Mouse (Mus musculus) cerebellum, postnatal 10 days (tissue): ENCODE results near the gene S100a14.

Experiments used
- DNase-seq, 2 experiments: peaks; one replicate each; pipeline ENCODE4 v3.0.0; 2021; ENCODE audit warnings: mixed read lengths in 2 of 2

Gene S100a14

DNA sequence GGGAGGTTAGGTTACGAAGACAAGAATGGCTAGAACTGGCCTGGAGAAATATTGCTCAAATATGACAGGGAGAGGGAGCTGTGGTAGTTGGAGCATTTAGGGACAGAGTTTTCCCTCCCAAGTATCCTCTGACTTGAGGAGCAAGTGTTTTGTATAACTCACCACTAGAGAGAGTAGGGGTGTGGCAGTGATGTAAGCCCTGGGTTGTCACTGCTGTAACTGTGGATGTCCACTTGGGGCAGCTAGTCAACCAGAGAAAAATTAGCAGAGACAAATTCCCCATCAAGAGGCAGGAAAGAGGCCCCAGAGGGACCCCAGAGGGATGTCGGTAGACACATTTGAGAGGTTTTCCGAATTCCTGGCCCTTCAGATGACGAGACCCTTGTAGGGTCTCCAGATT is 1.2 kb upstream of the S100a14 start:
- DNase-seq: peak; percentile 63 to 75

DNA sequence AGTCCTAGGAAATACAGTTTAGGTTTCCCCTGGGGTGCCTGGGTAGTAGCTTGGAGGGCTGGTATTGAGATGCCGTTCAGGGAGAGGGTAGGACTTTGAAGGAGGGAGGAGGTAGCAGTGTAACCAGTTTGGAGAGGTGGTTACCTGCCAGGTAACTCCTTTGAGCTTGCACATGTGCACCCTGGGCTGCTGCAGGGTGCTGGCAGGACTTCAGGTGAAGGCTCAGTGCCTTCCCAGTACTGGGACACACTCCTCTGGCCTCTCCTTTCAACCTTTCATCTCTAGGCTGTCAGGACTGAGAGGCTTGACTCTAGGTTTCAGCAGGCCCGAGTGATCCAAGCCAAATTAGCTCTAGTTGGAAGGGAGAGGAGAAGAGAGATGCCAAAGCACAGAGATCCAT is 580 bp upstream of the S100a14 start:
- no peak for DNase-seq

DNA sequence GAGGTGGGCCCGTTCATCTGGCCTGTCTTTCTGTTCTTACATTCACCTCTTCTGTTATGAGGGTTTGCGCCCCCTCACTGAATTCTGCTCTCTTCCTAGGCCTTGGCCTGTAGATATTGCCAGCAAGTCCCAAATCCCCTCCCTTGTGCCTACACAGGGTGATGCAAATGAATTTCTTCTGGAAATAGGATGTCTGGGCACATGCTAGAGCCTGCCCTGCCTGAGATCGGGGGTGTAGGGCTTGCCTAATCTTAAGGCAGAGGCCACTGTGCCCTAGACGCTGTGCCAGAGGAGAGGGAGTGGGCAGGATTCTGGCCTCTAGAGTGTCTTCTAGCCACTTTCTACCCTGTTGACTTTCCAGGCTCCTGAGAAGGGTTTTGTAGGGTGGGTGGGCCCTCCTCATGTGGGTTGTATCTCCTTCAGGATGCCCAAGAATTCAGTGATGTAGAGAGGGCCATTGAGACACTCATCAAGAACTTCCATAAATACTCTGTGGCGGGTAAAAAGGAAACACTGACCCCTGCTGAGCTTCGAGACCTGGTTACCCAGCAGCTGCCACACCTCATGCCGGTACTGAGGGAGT is 726 bp downstream of the S100a14 start:
- DNase-seq: no peak

DNA sequence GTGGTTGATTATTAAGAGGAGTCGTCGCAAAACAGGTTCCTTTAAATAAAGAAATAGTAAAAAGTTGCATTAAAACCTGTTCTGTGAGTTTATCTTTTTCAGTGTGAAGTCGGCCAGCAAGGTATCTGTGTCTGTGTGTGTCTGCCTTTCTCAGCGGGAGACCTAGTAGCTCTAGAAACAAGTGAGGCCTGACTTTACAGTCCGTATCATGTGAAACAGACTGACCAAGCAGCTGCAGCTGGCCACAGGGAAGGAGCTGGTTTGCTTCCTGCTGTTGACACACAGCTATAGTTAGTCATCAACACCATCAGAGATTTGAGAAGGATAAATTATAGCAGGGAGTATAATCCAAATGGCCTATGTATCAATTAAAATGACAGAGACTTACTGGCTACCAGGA is 5.1 kb downstream of the S100a14 start:
- no peak for DNase-seq

DNA sequence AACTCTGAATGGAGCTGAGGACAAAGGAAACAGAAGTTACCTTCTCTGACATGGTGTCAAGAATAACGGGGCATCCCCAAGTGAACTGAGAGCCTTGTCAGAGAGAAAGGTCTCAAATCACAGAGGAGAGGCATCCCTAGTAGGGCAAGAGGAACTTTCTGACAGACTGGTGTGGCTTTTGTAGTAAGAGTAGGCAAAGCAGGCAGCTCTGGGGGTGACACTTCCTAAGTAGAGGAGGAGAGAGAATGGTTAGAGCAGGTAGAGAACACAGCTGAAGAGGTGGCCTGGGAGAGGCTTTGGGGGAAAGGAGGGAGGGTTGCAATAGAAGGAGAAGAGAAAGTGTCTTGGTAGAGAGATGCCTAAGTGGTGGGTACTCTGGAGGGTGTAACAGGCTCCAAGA is 8.8 kb downstream of the S100a14 start:
- DNase-seq: no peak

DNA sequence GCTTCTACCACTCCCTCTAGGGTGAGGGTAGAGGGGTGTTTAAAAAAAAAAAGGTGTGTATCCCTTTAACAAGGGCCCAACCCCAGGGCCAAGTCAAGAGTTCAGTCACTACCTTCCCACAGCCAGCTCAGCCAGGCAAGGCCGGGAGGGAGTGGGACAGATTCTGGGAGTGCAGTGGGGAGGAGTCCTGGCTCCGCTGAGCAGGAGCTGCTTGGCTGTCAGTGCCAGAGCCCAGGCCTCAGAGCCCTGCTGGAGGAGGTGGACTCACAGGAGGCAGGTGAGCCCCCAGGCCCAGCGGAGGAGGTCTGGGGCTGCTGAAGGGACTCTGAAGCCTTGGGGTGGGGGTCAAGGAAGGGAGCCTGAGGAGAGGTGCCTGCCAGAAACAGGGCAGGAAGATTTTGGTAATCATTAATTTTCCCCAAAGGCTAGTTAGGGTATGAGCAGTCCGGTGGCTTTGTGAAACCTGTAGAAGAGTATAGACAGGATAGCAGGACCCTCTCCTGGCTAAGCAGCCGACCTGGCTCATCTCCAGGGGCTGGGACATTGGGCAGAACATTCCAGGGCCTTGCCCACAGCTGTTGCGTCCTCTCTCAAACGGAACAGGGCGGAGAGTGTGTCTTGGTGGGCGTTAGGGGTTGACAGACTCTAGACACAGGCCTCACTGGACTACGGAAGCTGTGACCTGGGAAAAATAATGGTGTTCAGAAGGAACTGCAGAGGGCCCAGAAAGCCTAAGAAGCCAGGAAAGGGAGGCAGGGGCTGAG is 10.7 kb downstream of the S100a14 start, which contains the start of gene S100a16:
Gene S100a16 (plus strand): TSS at position 114 of the 764 bp plus-strand sequence.
- DNase-seq: peak; percentile 62 to 72

DNA sequence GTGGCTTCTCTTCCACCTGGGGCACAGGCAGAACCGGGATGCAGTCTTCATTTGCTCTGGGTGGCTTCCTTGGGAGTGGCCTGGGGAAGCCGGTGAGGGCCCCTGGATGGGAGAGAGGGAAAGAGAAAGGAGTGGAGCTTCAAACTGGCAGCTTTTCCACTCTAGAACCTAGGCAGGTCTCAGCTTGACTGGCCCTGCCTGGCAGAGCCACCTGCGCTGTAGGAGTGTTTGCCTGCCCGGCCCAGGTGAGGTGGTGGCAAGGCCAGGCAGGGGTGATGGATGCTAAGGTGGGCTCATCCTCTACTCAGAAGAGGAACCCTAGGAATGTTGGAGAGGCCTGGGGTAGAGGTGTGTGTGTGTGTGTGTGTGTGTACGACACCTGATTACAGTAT is 11.2 kb downstream of the S100a14 start:
- DNase-seq: no peak

DNA sequence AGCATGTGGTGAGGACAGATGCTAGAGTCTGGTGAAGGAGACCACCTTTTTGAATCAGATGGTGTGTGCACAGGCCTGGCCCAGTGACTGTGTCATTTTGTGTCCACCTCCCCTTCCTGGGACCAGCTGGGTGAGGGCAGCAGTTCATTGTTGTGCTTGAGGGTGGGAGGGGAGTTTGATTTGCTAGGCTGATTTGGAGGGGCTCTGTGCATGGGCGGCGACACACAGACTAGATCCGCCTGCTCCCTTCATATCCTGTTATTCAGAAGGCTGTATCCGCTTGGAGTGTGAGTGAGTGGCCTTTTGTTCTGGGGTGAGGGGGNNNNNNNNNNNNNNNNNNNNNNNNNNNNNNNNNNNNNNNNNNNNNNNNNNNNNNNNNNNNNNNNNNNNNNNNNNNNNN is 14.2 kb downstream of the S100a14 start:
- peak; percentile 29 to 35 for DNase-seq

DNA sequence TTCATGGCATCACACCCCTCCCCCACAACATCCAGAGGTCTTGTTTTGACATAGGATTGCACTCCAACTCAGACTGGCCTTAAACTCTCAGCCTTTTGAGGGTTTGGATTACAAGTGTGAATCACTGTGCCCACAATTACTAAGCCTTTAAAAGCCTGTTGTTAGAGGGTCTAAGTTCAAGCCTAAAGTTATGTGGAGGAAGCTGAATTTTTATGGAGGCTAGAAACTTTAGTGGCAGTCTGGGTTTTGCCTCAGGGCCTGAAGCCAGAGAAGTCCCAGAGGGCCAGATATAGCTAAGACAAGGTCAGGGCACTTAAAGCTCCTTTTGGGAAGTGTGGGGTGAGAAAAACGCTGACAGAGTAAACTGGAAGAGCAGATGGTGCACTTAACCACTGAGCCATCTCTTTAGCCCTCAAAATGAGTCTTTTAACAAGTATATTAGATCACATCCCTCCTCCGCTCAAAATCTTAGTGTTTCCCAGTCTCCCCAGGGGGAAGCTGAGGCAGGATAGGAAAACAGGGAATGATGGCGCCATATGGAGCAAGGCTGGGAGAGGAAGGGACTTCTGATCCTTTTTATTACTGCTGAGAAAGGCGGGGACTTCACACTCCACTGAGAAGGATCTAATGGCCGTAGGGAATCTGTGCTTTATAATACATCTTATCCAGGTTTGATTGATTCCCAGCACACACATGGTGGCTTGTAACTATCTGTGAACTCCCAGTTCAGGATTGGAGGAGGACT is 23.2 kb downstream of the S100a14 start:
- DNase-seq: no peak

DNA sequence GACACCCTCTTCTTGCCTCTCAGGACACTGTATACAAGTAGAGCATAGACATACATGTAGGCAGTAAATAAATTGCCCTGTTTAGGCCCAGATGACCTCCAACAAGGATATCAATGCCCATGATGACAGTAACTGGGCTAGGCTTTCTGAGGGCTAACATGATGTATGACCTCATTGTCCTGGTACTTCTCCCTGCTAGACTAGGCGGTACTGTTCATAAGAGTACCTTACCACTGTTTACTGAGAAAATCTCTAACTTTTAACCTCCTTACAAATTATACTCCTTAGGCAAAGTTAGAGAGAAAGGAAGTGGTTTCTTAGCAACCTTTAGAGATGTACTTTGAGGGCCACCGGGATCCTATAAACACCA is 23.8 kb downstream of the S100a14 start:
- DNase-seq: no peak

DNA sequence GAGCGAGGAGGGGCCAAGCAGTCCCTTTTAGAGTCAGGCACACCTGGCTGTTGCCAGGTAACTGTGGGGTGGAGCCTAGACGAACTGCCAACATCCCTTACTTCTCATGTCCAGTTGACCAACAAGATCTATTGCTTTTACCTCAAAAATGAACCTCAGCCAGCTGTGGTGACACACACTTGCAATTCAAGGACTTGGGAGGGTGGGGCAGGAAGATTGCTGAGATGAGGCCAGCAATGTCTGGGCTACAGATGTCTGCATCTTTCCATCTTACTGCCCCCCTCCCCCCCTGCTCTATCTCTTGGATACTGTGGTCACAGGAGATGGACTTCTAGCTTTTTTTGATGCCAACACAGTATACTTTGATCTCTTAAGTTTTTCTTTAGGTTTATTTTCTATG is 25.6 kb downstream of the S100a14 start:
- DNase-seq: no peak

DNA sequence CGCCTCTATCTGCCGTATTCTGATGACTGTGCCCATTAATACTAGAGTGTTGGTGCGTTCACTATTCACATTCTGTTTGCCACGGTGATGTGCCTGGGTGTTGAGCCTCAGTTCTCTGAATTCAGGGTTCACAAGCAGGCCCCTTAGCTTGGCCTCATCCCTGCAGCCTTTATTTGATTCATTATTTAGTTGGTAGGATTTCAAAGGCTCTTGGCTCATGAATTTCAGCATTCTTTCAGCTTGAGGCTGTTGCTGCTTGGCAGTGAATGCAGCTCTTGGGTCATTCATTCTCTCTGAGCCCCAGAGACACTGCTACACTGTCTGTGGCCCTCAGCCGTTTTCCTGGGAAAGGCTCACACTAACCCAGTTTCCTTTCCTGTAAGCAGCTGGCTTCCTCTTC is 29.3 kb downstream of the S100a14 start:
- peak; percentile 16 to 45 for DNase-seq

DNA sequence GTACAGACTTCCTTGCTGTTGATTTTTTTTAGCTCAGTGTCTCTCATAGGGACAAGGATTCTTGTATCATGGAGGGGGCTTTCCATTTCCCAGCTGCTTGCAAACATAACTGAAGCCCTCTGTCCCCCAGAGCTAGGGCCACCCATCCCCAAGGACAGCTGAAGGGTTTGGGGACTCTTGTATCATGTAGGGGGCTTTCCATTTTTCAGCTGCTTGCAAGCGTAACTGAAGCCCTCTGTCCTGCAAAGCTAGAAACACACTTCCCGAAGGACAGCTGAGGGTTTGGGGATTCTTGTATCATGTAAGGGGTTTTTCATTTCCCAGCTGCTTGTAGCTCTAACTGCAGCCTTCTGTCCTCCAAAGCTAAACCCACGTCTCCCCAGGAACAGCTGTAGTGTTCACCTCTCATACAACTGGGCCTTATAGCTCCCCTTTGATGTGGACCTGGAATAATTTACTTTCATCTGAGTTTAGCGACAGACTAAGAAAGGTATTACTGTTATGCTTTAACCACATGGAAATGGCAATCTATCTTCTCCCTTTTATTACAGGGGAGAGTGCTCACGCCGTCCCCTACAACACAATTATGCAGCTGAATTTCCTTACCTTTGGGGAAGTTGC is 33.5 kb downstream of the S100a14 start, which contains the start of gene S100a3:
Gene S100a3 (plus strand): TSS at position 571 of the 621 bp plus-strand sequence.
- peak in 1 of 2 experiments; percentile 5 for DNase-seq

DNA sequence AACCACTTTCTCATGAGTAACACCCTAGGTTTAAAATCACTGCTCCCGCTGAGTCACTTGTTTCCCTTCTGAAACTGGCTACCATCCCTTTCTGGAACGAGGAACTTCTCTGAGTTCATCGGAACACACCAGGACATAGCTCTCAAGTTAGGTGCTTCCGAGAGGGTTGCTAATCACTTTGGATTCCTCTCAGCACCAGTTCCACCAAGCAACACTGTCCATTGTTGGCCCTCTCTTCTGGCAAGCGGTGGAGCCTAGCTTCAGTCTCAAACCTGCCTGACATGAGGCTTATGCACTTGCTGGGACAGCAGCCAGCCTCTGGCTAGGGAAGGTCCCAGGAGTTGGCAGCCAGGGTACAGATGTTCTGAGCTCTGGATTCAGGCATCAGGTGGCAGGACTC is 48.0 kb downstream of the S100a14 start:
- DNase-seq: peak in 1 of 2 experiments; percentile 25

DNA sequence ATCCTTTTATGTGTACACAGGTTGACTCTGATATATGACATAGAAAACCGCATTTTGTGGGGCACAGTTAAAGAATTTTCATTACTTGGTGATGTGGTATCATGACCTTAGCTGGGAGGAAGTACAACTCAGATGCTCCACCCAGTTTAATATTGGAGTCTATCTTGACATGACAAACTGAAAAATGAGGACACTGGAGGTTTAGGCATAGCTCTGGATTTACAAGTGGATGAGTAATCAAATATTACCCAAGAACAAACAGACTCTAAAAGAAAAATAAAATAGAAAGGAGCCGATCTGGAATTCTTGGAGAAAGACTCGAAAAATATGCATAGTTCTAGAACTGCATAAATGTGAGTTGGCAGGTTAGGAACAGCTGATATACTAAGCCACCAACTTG is 48.7 kb downstream of the S100a14 start:
- no peak for DNase-seq

DNA sequence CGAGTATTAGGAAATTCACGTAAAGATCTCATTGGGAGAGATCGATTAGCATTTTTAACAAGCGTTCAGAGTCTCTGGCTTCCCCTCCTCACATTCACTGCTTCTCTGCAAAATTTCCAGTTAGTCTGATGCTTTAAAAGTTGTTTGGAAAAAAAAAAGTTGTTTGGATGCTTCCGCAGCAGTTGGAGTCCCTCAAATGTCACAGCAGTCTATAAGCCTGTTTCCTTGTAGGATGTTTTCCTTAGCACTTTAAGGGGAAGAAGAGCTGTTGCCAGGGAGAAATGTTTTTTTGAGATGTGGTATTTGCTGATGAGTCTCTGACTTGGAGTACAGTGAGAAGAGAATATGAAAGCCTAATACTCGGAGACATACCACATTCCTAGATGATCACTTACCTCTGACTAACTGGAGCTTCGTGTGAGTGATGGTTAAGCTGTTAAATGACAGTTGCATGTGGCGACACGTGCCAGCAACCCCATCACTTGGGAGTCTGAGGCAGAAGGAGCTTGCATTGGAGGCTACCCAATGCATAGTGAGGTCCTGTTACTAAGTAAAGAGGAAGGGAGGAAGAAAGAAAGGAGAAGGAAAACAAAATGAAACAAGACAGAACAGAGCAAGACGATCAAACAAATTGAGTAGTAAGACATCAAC is 49.8 kb downstream of the S100a14 start:
- no peak for DNase-seq
